Mouse (Mus musculus) CH12.LX (cell line): ENCODE measurements around the gene Arhgef18. TPM values are rescaled to one million over a fixed set of nuclear protein-coding genes. Genes with fewer than 3 reads are reported as not detected.

Experiments
- DNase-seq: peaks from one replicate; pipeline ENCODE4 v3.0.0-alpha.2; 2013; ENCODE audit errors: extremely low read depth
- H3K27ac ChIP-seq: 2 replicates; pipeline ENCODE4 v1.5.1; 2012; ENCODE audit warnings: low read depth, mild to moderate bottlenecking, control low read depth, moderate library complexity; ENCODE audit not compliant: insufficient read depth
- H3K27me3 ChIP-seq: replicated peaks from 2 replicates; pipeline ENCODE3; 2012; ENCODE audit warnings: inconsistent platforms
- H3K36me3 ChIP-seq, 2 experiments: replicated peaks in 1 of 2; 2 replicates each; pipeline versions ENCODE3 to v1.6.1; 2012; ENCODE audit warnings: inconsistent platforms in 1 of 2, low read length in 1 of 2, mild to moderate bottlenecking in 1 of 2, mixed read lengths in 1 of 2, moderate library complexity in 1 of 2; ENCODE audit not compliant: control insufficient read depth in 1 of 2, insufficient read depth in 1 of 2
- H3K4me1 ChIP-seq, 2 experiments: 2 replicates each; pipeline ENCODE4 v1.6.1; 2012; ENCODE audit warnings: inconsistent platforms in 1 of 2, moderate library complexity in 1 of 2; ENCODE audit not compliant: insufficient read depth in 2 of 2, control insufficient read depth in 1 of 2
- H3K4me2 ChIP-seq: 2 replicates; pipeline ENCODE4 v1.6.1; 2012; ENCODE audit warnings: low read depth, mild to moderate bottlenecking, control low read depth; ENCODE audit not compliant: poor library complexity, insufficient read depth, severe bottlenecking
- H3K4me3 ChIP-seq, 3 experiments: fragments of 150-350 bp in 1 of 3; sonication (generic) in 1 of 3; replicated peaks in 1 of 3; 2 replicates each; pipeline versions ENCODE3 to v1.5.1; 2011 to 2012; ENCODE audit warnings: low read depth in 2 of 3, low read length in 2 of 3, mild to moderate bottlenecking in 2 of 3, moderate library complexity in 2 of 3, control low read depth in 1 of 3, improper control_type of control experiment in 1 of 3, inconsistent platforms in 1 of 3, mixed read lengths in 1 of 3; ENCODE audit not compliant: poor library complexity in 1 of 3
- H3K79me2 ChIP-seq: replicated peaks from 2 replicates; pipeline ENCODE4 v1.6.1; 2012; ENCODE audit warnings: mild to moderate bottlenecking, moderate library complexity; ENCODE audit not compliant: control insufficient read depth, poor library complexity, insufficient read depth, severe bottlenecking; ENCODE audit errors: extremely low read depth
- H3K9ac ChIP-seq: 2 replicates; pipeline ENCODE4 v1.6.1; 2012; ENCODE audit warnings: low read depth, mild to moderate bottlenecking, control low read depth, moderate library complexity; ENCODE audit not compliant: insufficient read depth
- H3K9me3 ChIP-seq: replicated peaks from 2 replicates; pipeline ENCODE3; 2012; ENCODE audit warnings: low read length, inconsistent platforms, mixed read lengths
- E2F4 ChIP-seq: IDR thresholded peaks from 2 replicates; pipeline ENCODE4 v1.6.1; 2011; ENCODE audit warnings: low read depth, low read length, improper control_type of control experiment; ENCODE audit not compliant: insufficient replicate concordance
- ELF1 ChIP-seq: IDR thresholded peaks from 2 replicates; pipeline ENCODE4 v1.6.1; 2014; ENCODE audit warnings: low read depth, mild to moderate bottlenecking, inconsistent platforms, low read length, improper control_type of control experiment
- HCFC1 ChIP-seq: IDR thresholded peaks from 2 replicates; pipeline ENCODE4 v1.6.1; 2012; ENCODE audit warnings: low read depth, mild to moderate bottlenecking, inconsistent platforms, low read length, improper control_type of control experiment
- IRF4 ChIP-seq: IDR thresholded peaks from 2 replicates; pipeline ENCODE4 v1.6.1; 2014; ENCODE audit warnings: low read depth, mild to moderate bottlenecking, inconsistent platforms, low read length, improper control_type of control experiment
- JUN ChIP-seq: IDR thresholded peaks from 2 replicates; pipeline ENCODE4 v1.6.1; 2011; ENCODE audit warnings: low read depth, mild to moderate bottlenecking, low read length, improper control_type of control experiment, moderate library complexity; ENCODE audit not compliant: insufficient read depth
- JUND ChIP-seq: conservative IDR thresholded peaks from 2 replicates; pipeline ENCODE4 v1.6.1; 2011; ENCODE audit warnings: low read depth, low read length, improper control_type of control experiment
- MAFK ChIP-seq: IDR thresholded peaks from 2 replicates; pipeline ENCODE4 v1.6.1; 2011; ENCODE audit warnings: low read length, improper control_type of control experiment; ENCODE audit not compliant: insufficient replicate concordance
- MAX ChIP-seq: IDR thresholded peaks from 2 replicates; pipeline ENCODE4 v1.6.1; 2011; ENCODE audit warnings: low read length, improper control_type of control experiment
- MAZ ChIP-seq: IDR thresholded peaks from 2 replicates; pipeline ENCODE4 v1.6.1; 2012; ENCODE audit warnings: low read depth, mild to moderate bottlenecking, inconsistent platforms, low read length, improper control_type of control experiment, moderate library complexity
- MEF2A ChIP-seq: IDR thresholded peaks from 2 replicates; pipeline ENCODE4 v1.6.1; 2014; ENCODE audit warnings: low read depth, mild to moderate bottlenecking, inconsistent platforms, low read length, improper control_type of control experiment, borderline replicate concordance
- MXI1 ChIP-seq: IDR thresholded peaks from 2 replicates; pipeline ENCODE4 v1.6.1; 2011; ENCODE audit warnings: mild to moderate bottlenecking, low read depth, low read length, improper control_type of control experiment
- NRF1 ChIP-seq: IDR thresholded peaks from 2 replicates; pipeline ENCODE4 v1.6.1; 2014; ENCODE audit warnings: low read depth, mild to moderate bottlenecking, inconsistent platforms, low read length, improper control_type of control experiment, moderate library complexity
- PAX5 ChIP-seq: IDR thresholded peaks from 2 replicates; pipeline ENCODE4 v1.6.1; 2012; ENCODE audit warnings: low read length, inconsistent platforms, mixed read lengths
- SMC3 ChIP-seq: IDR thresholded peaks from 2 replicates; pipeline ENCODE4 v1.6.1; 2011; ENCODE audit warnings: low read depth, low read length, improper control_type of control experiment
- TCF12 ChIP-seq: IDR thresholded peaks from 2 replicates; pipeline ENCODE4 v1.6.1; 2014; ENCODE audit warnings: low read depth, mild to moderate bottlenecking, inconsistent platforms, low read length, improper control_type of control experiment
- ZKSCAN1 ChIP-seq: IDR thresholded peaks from 2 replicates; pipeline ENCODE4 v1.6.1; 2012; ENCODE audit warnings: low read depth, inconsistent platforms, low read length, improper control_type of control experiment, borderline replicate concordance
- ZMIZ1 ChIP-seq: IDR thresholded peaks from 2 replicates; pipeline ENCODE4 v1.6.1; 2012; ENCODE audit warnings: low read depth, mild to moderate bottlenecking, inconsistent platforms, low read length, improper control_type of control experiment
- dilution Hi-C: fragments of 300-500 bp; cut with MboI; formaldehyde crosslinking; loops from 2 replicates; pipeline ENCODE4 v1.14.3; 2020; ENCODE audit warnings: low sequenced_read_pairs; ENCODE audit not compliant: extremely low pct_unique_long_range_greater_than_20kb, extremely low pct_ligation_motif_present
- in situ Hi-C: fragments of 300-500 bp; cut with MboI; formaldehyde crosslinking; loops from 3 replicates; pipeline ENCODE4 v1.14.3; 2019; ENCODE audit warnings: low sequenced_read_pairs, low pct_ligation_motif_present, low pct_unique_long_range_greater_than_20kb, mixed read lengths
- polyA plus RNA-seq: library from polyadenylated mRNA; unstranded; fragments of >175 nt; gene quantifications from 2 replicates; pipeline ENCODE4 v1.2.1, GENCODE M21; 2012; ENCODE audit warnings: low read depth; ENCODE audit not compliant: insufficient read length
- total RNA-seq, 2 experiments: library from RNA; depleted of rRNA; stranded (reverse); fragments of 300-350 nt in 1 of 2; fragments of >200 nt in 1 of 2; gene quantifications; 2 replicates each; pipeline ENCODE4 v1.2.3; 2012 to 2014

Arhgef18 gene
- total and polyA plus RNA-seq, 3 experiments = 0.21 to 0.26 TPM; not detected in 1

DNA sequence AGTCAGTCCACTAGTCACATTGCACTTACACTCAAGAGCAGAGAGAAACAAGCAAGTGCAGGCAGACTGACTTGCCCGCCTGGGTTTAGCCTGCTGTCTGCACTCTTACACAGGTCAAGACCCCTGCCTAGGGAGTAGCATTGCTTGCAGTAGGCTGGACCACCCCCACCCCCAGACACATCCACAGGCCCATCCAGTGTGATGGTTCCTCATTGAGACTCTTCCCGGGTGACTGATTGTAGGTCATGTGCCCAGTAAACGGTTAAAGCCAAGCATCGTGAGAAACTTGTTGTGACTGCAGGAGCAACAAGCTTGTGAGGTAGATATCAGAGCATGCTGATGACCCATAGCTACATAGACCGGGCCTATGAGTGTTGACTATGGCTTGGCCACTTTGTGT is 28.7 kb downstream of the Arhgef18 start:
- Histone ChIP-seq H3K4me3 (no peak overlapping the region), H3K4me1 (no peaks in the 10 kb centered on the region), H3K9ac (no peak overlapping the region), H3K9me3 (no peaks in the 10 kb centered on the region), H3K4me2 (no peak overlapping the region), H3K36me3 (no peaks in the 10 kb centered on the region), H3K27me3 (no peaks in the 10 kb centered on the region), H3K27ac (no peak overlapping the region), H3K79me2 (no peaks in the 10 kb centered on the region)
- no peak for DNase-seq
- dilution Hi-C loops = no loop called here
- TF ChIP-seq SMC3 (no peak), MXI1 (no peak)
- in situ Hi-C loops = no loop called here

DNA sequence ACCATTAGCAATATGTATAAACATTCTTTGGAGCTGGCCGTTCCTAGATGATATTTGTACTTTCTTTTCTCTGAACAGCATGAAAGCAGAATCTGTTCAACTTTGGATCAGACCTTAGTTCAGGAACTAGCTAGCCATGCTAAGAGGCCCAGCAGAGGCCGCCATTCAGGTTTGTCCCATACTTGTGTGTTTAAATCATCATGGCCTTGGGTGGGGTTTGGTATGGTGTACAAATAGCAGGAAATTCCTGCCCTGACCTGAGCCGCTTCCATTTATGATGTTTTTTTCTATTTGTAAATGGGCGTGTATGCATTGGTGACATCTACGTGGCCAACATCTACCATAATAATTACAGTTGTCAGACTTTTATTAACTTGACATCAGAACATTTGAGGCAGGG is 32.4 kb downstream of the Arhgef18 start:
- no peak for TF ChIP-seq HCFC1
- no peak for TF ChIP-seq ZMIZ1
- no peak for TF ChIP-seq IRF4
- no peak for TF ChIP-seq PAX5
- no peak for TF ChIP-seq MAZ
- no peak for TF ChIP-seq MAFK
- TF ChIP-seq SMC3 = no peak
- TF ChIP-seq ZKSCAN1 = no peak
- TF ChIP-seq TCF12 = no peak
- no peak for TF ChIP-seq MAX
- TF ChIP-seq E2F4 = no peak
- no peak for TF ChIP-seq NRF1
- no peak for TF ChIP-seq ELF1
- no peak for TF ChIP-seq JUN
- TF ChIP-seq MEF2A = no peak
- TF ChIP-seq JUND = no peak
- TF ChIP-seq, all 38 proteins: peak for 0
- no peaks in the 10 kb centered on the region for H3K36me3 ChIP-seq
- H3K9ac ChIP-seq = no peak overlapping the region
- H3K4me1 ChIP-seq = no peaks in the 10 kb centered on the region
- dilution Hi-C loops = no loop called here
- no peaks in the 10 kb centered on the region for H3K27me3 ChIP-seq
- no peak overlapping the region for H3K27ac ChIP-seq
- H3K4me2 ChIP-seq = no peak overlapping the region
- H3K79me2 ChIP-seq = no peaks in the 10 kb centered on the region
- no peaks in the 10 kb centered on the region for H3K9me3 ChIP-seq
- in situ Hi-C loops = no loop called here
- no peak for DNase-seq
- H3K4me3 ChIP-seq = no peak overlapping the region
